Mouse (Mus musculus): ENCODE measurements at regions not wholly inside any gene's neighbourhood (a gene's known extent, or its start where the extent isn't known, plus 50 kb on each side); places are given as distances from the start of the nearest gene placed in this dataset.
"Not testable (repeated sequence)": the region's sequence is repeated elsewhere in the genome, so short reads cannot be mapped to it uniquely, and the experiment has no call there.

- H3K9me3 ChIP-seq (ENCODE audit: control insufficient read depth, low read length): peaks cover 52% of the 10 kb centered on the region
These were observed 59.0 kb upstream of the Btbd35f25 start for GRCm38 (mm10) chrX:31775937-31776336.

GRCm38 (mm10) chrX:31775255-31775654, 58.3 kb upstream of the Btbd35f25 start:
- Histone ChIP-seq H3K36me3 (ENCODE audit: control insufficient read depth) (no peaks in the 10 kb centered on the region), H3K4me3 (replicated peaks) (no peak overlapping the region), H3K27me3 (ENCODE audit: control insufficient read depth) (no peaks in the 10 kb centered on the region), H3K4me1 (ENCODE audit: control insufficient read depth) (no peaks in the 10 kb centered on the region), H3K9me3 (ENCODE audit: control insufficient read depth, low read length) (peaks cover 52% of the 10 kb centered on the region)
- no peak for TF ChIP-seq GATA1 (IDR thresholded peaks at IDR 0.05; ENCODE audit: low read length)
- TF ChIP-seq TAL1 (IDR thresholded peaks at IDR 0.05; ENCODE audit: low read length): no peak

More at GRCm38 (mm10) chrX:31775937-31776336, 59.0 kb upstream of the Btbd35f25 start:
- H3K36me3 ChIP-seq (ENCODE audit: control insufficient read depth); H3K4me3 ChIP-seq (replicated peaks); H3K27me3 ChIP-seq (ENCODE audit: control insufficient read depth); H3K4me1 ChIP-seq (ENCODE audit: control insufficient read depth): not testable (repeated sequence)

Data from erythroblast, embryonic 14.5 days (primary cell).